Mouse (Mus musculus) liver, embryonic 14.5 days (tissue): ENCODE measurements around the gene Nlgn2.

Experiments
- CTCF ChIP-seq: IDR thresholded peaks from 2 replicates; pipeline ENCODE4 v1.5.1; 2016; ENCODE audit warnings: antibody characterized with exemption, low read depth, control low read depth
- EP300 ChIP-seq: IDR thresholded peaks from 2 replicates; pipeline ENCODE4 v1.6.1; 2016; ENCODE audit warnings: antibody characterized with exemption, low read depth

DNA sequence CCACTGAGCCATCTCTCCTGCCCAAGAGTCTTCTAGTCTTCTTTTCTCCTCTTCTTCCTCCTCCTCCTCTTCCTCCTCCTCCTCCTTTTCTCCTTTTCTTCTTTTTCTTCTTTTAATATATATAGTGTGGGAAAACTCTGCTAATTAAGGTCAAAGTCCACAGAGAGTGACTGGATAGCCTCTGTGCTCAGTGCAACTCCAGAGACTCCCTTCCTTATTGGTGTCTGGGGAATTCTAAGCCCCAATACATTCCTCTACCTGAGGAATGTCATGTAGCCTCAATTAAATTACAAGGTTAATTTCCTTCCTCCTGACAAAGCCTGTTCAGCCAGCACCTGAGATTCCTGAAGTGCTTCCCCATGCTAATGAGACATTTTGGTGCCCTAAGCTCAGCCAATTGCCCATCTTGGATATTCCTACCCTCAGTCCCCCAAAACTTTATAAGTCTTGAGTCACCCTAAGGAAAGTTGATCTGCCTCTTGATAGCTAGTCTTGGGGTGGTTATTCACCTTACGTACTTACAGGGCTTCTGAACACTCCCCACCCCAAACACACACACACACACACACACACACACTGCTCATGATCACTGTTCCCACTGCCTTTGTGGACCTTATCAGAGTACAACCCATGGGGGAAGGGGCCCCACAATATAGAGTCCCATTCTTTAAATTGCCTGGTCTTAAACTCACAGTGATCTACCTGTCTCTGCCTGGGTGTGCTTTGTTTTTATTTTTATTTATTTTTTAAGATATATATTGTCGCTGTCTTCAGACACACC lies 32.9 kb upstream of the Nlgn2 start:
- no peak for TF ChIP-seq CTCF
- no peak for TF ChIP-seq EP300
